Mouse (Mus musculus) bone marrow, adult 2 months (tissue): ENCODE results near the gene Tmem63a. TPM values are rescaled to one million over a fixed set of nuclear protein-coding genes. Genes with fewer than 3 reads are reported as not detected.
"Not testable (repeated sequence)": the region's sequence is repeated elsewhere in the genome, so short reads cannot be mapped to it uniquely, and the experiment has no call there.

Experiments
- H3K27ac ChIP-seq: fragments of 200-500 bp; 2 replicates; pipeline ENCODE4 v1.5.1; 2012; ENCODE audit warnings: low read depth, mild to moderate bottlenecking, control low read depth, inconsistent platforms, low read length; ENCODE audit not compliant: control insufficient read depth, poor library complexity, insufficient read depth
- H3K4me1 ChIP-seq: fragments of 200-500 bp; 2 replicates; pipeline ENCODE4 v1.6.1; 2011; ENCODE audit warnings: low read length; ENCODE audit not compliant: control insufficient read depth, insufficient read depth
- H3K4me3 ChIP-seq: fragments of 200-500 bp; replicated peaks from 2 replicates; pipeline ENCODE3; 2011; ENCODE audit warnings: mild to moderate bottlenecking, low read depth, low read length, control low read depth; ENCODE audit not compliant: control insufficient read depth
- CTCF ChIP-seq: fragments of 200-500 bp; IDR thresholded peaks from 2 replicates; pipeline ENCODE4 v1.5.1; 2011; ENCODE audit warnings: low read length, control low read depth; ENCODE audit not compliant: control insufficient read depth, insufficient read depth
- POLR2A ChIP-seq: fragments of 200-500 bp; IDR thresholded peaks from 2 replicates; pipeline ENCODE4 v1.6.1; 2011; ENCODE audit warnings: low read depth, mild to moderate bottlenecking, control low read depth, low read length, borderline replicate concordance; ENCODE audit not compliant: control insufficient read depth
- WGBS: fragments of 180-500 bp; shearing (Covaris S2); methylation state at CpG from one replicate; pipeline ENCODE4 v1.1.7; 2018; 5-methylcytosine and 5-hydroxymethylcytosine counted together
- polyA plus RNA-seq: library from polyadenylated mRNA; stranded (reverse); fragments of >200 nt; gene quantifications from 2 replicates; pipeline ENCODE4 v1.2.4, GENCODE M21; 2011; ENCODE audit warnings: low replicate concordance; ENCODE audit not compliant: missing spikeins, insufficient read depth, insufficient read length

Gene Tmem63a
- polyA plus RNA-seq, 1 experiment, result 32.8 TPM

GRCm38 (mm10) chr1:180934467-180935419, 7.4 kb upstream of the Tmem63a start, which contains the start of gene Lefty1:
Gene Lefty1 (plus strand): TSS chr1:180935022.
- Histone ChIP-seq H3K4me3 (no peak within 1 kb of the TSS), H3K27ac (no peak within 1 kb of the TSS), H3K4me1 (no peaks in the 10 kb centered on the region)
- TF ChIP-seq POLR2A (no peak), CTCF (no peak)
- 91% methylated on average over 21 of the region's 21 CpGs for WGBS

GRCm38 (mm10) chr1:180936610-180937398, 5.3 kb upstream of the Tmem63a start:
- TF ChIP-seq POLR2A, result peak; percentile 44; the same call in 1 of the 2 replicates
- H3K27ac ChIP-seq, result peak overlapping the region; percentile 65
- not testable (repeated sequence) for H3K4me1 ChIP-seq
- WGBS, result 5% methylated on average over 41 of the region's 41 CpGs
- H3K4me3 ChIP-seq, result peak overlapping the region; percentile 32

GRCm38 (mm10) chr1:180937631-180938030, 4.5 kb upstream of the Tmem63a start:
- H3K4me3 ChIP-seq, H3K4me1 ChIP-seq, H3K27ac ChIP-seq: not testable (repeated sequence)
- 91% methylated on average over 13 of the region's 13 CpGs for WGBS

- H3K4me1 ChIP-seq, result not testable (repeated sequence)
- 78% methylated on average over 2 of the region's 2 CpGs for WGBS
These were observed 3.4 kb upstream of the Tmem63a start for GRCm38 (mm10) chr1:180938781-180939180.

GRCm38 (mm10) chr1:180940776-180941460, 1.2 kb upstream of the Tmem63a start:
- Histone ChIP-seq H3K27ac (peak overlapping the region; percentile 24; the same call in 1 of the 2 replicates), H3K4me3 (no peak overlapping the region), H3K4me1 (peaks cover 5% of the 10 kb centered on the region)
- WGBS, result 52% methylated on average over 7 of the region's 7 CpGs
- no peak for TF ChIP-seq CTCF
- no peak for TF ChIP-seq POLR2A

More at GRCm38 (mm10) chr1:180938781-180939180, 3.4 kb upstream of the Tmem63a start:
- H3K4me3 ChIP-seq, H3K27ac ChIP-seq: not testable (repeated sequence)

GRCm38 (mm10) chr1:180941726-180942125, 418 bp upstream of the Tmem63a start:
- peak overlapping the region; percentile 97 for H3K4me3 ChIP-seq
- 5% methylated on average over 18 of the region's 18 CpGs for WGBS
- peaks cover 7% of the 10 kb centered on the region for H3K4me1 ChIP-seq
- peak overlapping the region; percentile 97 for H3K27ac ChIP-seq
- no peak for TF ChIP-seq CTCF
- 0 out of 2 replicates have a peak, but pooled peaks have one; percentile 27 for TF ChIP-seq POLR2A

- peaks cover 7% of the 10 kb centered on the region for H3K4me1 ChIP-seq
- peak overlapping the region; percentile 97 for H3K27ac ChIP-seq
- H3K4me3 ChIP-seq, result peak overlapping the region; percentile 97
- 42% methylated on average over 11 of the region's 11 CpGs for WGBS
- no peak for TF ChIP-seq POLR2A
- TF ChIP-seq CTCF, result no peak
These were observed 994 bp downstream of the Tmem63a start for GRCm38 (mm10) chr1:180943032-180943644.
